Mouse (Mus musculus) lung, adult 10 weeks (tissue): ENCODE data around the gene Washc3. TPM values are rescaled to one million over a fixed set of nuclear protein-coding genes. Genes with fewer than 3 reads are reported as not detected.

Experiments used
- polyA plus RNA-seq: library from polyadenylated mRNA; stranded (reverse); fragments of 350-450 nt; fragmentation: Illumina TruSeq; extraction: RNeasy Lipid Tissue Mini Kit (QIAGEN cat#74804); gene quantifications from one replicate; pipeline ENCODE4 v1.2.3, GENCODE M21; 2014; ENCODE audit warnings: low read depth, low replicate concordance; ENCODE audit not compliant: insufficient read depth

Gene Washc3
- polyA plus RNA-seq: 52.8 TPM

DNA sequence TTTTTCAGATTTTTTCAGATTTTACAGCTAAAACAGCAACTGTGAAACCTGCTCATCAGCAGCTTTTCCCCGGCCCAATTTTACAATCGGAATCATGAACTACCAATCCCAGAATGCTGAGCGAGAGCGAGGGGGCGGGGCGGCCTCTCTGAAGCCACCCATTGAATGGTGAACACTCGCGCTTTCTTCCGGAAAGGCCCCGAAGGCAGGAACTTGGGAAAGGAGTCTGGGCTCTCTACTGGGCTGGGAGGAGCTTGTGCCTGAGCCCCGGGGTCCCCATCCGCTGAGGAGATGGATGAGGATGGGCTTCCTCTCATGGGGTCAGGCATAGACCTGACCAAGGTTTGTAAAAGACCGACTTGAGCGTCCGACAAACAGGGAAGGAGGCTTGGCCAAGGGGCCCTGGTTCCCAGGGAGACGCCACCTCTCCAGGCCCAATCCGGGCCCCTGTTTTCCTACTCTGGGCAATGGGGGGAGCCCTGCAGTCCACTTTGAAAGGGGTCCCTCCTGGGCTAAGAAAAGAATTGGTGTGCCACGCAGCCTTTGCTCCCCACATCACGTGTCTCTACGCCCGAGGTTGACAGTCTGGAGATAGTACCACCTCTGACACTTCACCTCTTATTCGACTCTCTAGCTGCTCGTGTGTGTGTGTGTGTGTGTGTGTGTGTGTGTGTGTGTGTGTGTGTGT, at the start of gene Washc3:
Washc3 (plus strand) TSS at position 143 of the 688 bp plus-strand sequence.

Other genes with a start within 250 kb of the Washc3 start
- gene Pmch, start 110.0 kb upstream of the Washc3 start, polyA plus RNA-seq: not detected
- gene Parpbp, start 54.2 kb upstream of the Washc3 start, polyA plus RNA-seq: 0.21 TPM
- 8.3 TPM for gene Nup37, start 54.1 kb upstream of the Washc3 start, polyA plus RNA-seq
- 175 TPM for gene Dram1, start 178.0 kb downstream of the Washc3 start, polyA plus RNA-seq
- gene Gnptab, start 178.0 kb downstream of the Washc3 start, polyA plus RNA-seq: 9.7 TPM